Mouse (Mus musculus): ENCODE results near the gene 4933402J07Rik. TPM values are rescaled to one million over a fixed set of nuclear protein-coding genes. Genes with fewer than 3 reads are reported as not detected.

The 4933402J07Rik gene
- not detected for total RNA-seq (2021)
- long read RNA-seq: 0 reads

DNA sequence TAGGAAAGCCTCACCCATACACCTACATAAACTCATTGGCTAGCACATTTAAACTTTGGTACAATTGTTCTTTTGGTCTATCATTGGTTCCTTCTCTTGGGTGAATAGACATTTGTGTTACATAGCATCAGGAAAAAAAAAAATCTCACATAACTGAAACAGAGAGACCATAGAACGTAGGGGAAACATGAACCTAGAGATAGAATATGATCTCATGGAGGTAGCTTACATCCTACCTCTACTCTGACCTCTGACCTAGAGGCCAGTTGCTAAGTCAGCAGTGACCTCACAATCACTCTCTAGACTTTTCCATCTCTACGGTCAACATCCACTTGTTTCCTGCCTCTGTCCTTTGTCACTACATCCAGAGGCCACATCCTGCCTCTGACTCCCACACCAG lies at the start of gene 4933402J07Rik:
TSS of gene 4933402J07Rik (plus strand) at position 301 of the 400 bp plus-strand sequence.
- no peak for DNase-seq (ENCODE audit: low spot score in 2 of 2)

GRCm38 (mm10) chr8:87517132-87517531 lies 46.5 kb upstream of the 4933402J07Rik start:
- DNase-seq (ENCODE audit: low spot score in 2 of 2): no peak

- no peak for DNase-seq (ENCODE audit: low spot score in 2 of 2)
These were observed 38.6 kb upstream of the 4933402J07Rik start for GRCm38 (mm10) chr8:87525006-87525405.

- DNase-seq (ENCODE audit: low spot score in 2 of 2): no peak
These were observed 32.5 kb upstream of the 4933402J07Rik start for GRCm38 (mm10) chr8:87531176-87531575.

GRCm38 (mm10) chr8:87533476-87533875 lies 30.2 kb upstream of the 4933402J07Rik start:
- DNase-seq (ENCODE audit: low spot score in 2 of 2): no peak

DNA sequence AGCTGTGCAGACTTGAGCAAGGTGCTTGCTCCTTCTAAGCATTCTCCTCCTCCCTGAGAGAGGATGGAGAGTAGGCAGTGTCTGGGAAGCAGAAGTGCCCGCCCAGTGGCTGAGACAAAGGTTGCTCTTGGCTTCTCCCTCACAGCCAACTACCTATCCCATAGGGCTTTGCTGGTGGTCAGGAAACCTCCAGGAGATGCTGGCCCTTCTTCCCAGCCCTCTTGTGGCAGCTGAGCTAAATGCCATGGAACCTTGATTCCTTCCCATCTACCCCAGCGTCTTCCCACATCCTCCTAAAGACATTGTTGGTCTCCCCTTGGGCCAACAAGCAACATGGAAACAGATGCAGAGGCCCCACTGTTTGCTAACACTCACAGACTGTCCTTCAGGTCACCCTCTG lies 28.8 kb upstream of the 4933402J07Rik start:
- DNase-seq (ENCODE audit: low spot score in 2 of 2): no peak

DNA sequence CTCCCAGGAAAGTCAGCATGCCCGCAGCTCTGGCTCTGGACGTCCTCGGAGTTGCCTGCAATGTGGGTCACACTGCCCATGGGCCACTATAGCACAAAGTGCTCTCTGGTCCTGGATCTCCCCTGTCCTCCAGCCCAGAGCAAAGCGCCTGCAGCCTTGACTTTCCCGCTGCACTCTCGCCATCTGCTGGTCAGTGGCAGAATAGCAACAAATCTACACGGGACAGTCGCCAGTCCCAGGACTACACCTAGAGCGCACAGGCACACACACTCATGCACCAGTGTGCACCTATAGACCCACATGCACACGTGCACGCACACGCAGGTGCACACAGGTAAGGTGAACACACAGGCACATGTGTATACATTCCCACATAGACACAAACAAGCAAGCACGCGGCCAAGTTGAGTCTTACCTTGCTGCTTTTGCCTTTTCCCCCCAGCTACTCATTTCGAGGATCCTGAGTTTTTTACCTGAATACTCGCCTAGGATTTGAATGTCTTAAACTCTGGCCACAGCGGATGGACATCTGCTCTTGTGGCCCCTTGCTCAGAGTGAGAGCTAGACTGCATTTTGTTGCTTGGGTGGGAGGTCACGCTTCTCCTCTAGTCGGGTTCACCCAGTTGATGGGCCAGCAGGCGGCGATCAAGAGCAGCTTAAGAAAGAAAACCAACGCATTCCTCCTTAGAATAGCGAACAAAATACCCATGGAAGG lies 26.9 kb upstream of the 4933402J07Rik start:
- DNase-seq (ENCODE audit: low spot score in 2 of 2): peak; percentile 11 to 70

GRCm38 (mm10) chr8:87539829-87540394 lies 23.7 kb upstream of the 4933402J07Rik start:
- DNase-seq (ENCODE audit: low spot score in 2 of 2): peak; percentile 13 to 30

DNA sequence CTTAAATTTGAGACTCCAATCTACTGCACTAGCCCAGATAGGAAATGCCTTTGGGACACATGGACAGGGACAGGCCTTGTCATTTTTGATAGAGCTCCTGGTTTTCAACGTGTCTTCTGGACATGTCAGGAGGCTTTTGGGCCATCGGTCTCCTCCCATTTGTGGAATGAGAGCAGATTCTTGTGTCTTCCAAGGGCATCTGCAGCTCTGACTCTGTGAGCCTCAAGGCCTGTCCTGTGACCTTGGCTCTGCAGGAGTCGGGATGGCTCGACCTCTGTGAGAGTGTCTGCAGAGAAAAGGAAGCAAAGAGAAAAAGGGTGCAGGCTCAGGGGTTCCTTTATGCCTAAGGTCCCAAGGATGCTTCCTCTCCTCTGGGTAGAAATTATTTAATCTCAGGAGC lies 13.8 kb upstream of the 4933402J07Rik start:
- no peak for DNase-seq (ENCODE audit: low spot score in 2 of 2)

DNA sequence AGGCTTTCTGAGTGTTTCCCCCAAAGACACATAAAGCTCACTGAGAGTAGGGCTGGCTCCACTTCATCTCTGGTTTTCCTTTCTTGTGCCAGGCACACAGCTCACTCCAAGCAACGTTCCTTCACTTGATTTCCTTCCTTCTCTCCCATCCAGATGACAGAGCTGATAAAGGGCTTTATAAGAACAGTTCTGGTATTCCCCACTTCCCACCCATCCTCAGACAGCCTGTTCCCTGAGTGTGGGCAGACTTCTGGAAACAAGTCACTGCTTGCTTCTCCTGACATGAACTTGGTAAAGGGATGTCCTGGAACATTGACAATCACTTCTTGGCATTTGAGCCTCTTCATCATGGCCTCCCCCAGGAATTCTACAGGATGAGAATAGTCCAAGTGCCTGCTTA lies 10.9 kb upstream of the 4933402J07Rik start:
- DNase-seq (ENCODE audit: low spot score in 2 of 2): peak in 1 of 2 experiments; percentile 28

DNA sequence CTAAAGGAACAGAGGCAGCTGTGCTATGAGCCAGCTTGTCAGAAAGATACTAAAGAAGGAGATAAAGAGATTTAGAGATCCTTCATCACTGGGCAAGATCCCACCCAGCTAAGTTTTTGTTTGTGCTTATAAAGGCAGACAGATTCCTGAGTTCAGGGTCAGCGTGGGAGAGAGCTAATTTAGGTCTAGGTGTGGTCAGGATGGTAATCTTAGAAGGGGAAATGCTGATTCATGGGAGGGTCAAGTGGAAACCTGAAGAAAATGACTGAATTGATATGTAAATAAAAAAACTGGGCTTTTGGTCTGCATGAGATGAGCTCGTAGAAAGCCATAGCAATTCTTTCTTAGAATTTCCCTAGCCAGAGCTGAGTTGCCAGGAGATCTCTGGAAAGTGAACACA lies 2.9 kb upstream of the 4933402J07Rik start:
- no peak for DNase-seq (ENCODE audit: low spot score in 2 of 2)

GRCm38 (mm10) chr8:87569203-87569602 lies 5.5 kb downstream of the 4933402J07Rik start:
- DNase-seq (ENCODE audit: low spot score in 2 of 2): no peak

- DNase-seq (ENCODE audit: low spot score in 2 of 2): no peak
These were observed 6.3 kb downstream of the 4933402J07Rik start for GRCm38 (mm10) chr8:87569706-87570563.

- no peak for DNase-seq (ENCODE audit: low spot score in 2 of 2)
These were observed 6.9 kb downstream of the 4933402J07Rik start for GRCm38 (mm10) chr8:87570564-87570855.

DNA sequence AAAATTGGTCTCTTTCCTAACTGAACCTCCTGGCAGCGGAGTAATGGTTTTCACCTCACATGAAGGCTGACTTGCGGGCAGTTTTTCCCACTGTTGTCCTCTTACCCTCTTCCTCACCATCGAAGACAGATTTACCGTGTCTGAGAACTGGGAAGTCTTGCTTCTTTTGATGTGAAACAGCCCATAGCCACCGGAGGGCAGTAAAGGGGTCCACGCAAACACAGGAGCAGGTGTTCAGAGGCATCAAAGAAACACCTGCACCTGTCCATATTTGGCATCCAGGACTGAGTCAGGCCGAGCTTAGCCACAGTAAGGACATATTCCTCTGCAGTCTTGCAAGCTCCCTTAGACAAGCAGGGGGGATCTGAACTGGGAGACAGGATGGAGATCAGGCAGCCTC lies 7.2 kb downstream of the 4933402J07Rik start:
- DNase-seq (ENCODE audit: low spot score in 2 of 2): no peak

- DNase-seq (ENCODE audit: low spot score in 2 of 2): peak; percentile 25 to 73
These were observed 30.6 kb downstream of the 4933402J07Rik start for GRCm38 (mm10) chr8:87594272-87594671.

DNA sequence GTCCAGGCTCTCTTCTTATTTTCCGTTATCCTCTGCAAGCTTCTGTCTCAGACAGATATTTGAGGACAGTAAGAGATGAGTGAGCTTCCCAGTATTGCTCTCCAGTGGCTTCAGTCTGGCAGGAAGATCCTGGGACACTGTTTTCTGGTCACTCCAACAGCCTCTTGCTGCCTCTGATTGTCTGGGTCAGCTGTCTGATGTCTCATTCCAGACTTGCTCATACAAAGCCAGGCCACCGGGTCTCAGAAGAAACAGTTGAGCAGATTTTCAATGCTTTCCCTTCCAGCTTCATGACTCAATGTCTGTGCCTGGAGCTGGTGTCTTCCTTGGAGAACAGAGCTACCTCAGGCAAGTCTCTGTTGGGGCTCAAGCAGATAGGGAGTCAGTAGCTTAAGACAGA lies 39.1 kb downstream of the 4933402J07Rik start:
- DNase-seq (ENCODE audit: low spot score in 2 of 2): no peak

- DNase-seq (ENCODE audit: low spot score in 2 of 2): no peak
These were observed 45.5 kb downstream of the 4933402J07Rik start for GRCm38 (mm10) chr8:87609110-87609509.

DNA sequence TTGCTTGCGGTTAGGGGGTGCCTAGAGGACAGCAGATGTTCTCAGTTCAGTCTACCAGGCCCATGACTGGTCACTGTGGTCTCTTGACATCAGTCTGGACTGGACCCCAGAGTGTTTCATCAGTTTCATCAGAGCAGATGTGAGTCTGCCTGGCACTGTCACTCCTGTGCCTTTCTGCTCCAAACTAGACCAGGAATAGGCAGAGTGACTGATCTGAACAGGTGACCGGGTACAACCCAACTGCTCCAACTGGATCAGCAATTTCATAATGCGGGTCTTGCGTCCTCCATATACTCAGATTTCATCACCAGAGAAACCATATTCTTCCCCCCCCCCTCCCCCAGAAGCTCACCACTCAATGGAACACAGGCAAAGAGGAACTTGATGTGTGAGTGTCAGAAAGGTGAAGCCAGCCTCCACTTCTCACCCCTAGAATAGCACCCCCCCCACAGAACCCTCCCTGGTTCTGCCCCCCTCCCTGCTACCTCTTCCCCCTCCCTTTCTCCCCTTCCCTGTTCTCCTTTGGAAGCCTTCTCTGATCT lies 46.1 kb downstream of the 4933402J07Rik start:
- no peak for DNase-seq (ENCODE audit: low spot score in 2 of 2)

GRCm38 (mm10) chr8:87613701-87614100 lies 50.0 kb downstream of the 4933402J07Rik start:
- no peak for DNase-seq (ENCODE audit: low spot score in 2 of 2)

DNA sequence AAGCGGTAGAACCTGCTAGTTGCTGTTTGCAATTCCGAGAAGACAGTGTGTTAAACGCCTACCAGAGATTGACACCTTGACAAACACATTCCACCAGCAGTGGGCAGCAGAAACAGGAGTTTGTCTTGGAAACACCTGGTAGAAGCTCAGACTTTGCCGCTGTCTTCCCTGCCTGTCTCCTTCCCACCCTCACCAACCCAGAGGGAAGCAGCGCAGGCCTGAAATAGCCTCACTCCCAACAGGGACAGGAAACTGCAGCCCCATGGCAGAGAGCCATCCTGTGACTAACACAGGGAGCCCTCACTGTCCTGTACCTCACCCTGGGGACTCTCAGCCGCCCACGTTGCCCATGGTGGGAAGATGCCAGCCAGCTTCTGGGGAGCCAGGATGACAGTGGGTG lies 55.5 kb downstream of the 4933402J07Rik start:
- no peak for DNase-seq (ENCODE audit: low spot score in 2 of 2)

DNA sequence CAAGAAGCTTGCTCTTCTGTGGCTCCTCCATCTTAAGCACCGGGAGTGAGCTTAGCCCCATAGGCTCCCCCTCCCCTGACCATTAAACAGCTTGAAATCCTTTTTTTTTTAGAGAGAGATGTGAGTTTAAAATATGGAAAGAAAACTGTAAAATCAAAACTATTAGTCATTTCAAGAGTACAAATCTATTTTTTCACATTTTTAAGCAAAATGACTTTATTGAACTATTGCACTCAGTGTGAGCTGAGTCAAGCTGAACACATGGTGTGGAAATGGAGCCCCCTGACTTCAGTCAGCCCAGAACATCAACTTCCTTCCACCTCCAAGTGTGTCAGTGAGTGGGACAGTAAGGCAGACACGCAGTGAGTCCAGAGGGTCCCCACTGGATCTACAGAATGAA lies 55.9 kb downstream of the 4933402J07Rik start:
- DNase-seq (ENCODE audit: low spot score in 2 of 2): no peak

Measured in layer of hippocampus, adult 18-20 months (tissue).